Mouse (Mus musculus): ENCODE data around the gene Rwdd2a. TPM values are rescaled to one million over a fixed set of nuclear protein-coding genes. Genes with fewer than 3 reads are reported as not detected.
"Not testable (repeated sequence)": the region's sequence is repeated elsewhere in the genome, so short reads cannot be mapped to it uniquely, and the experiment has no call there.

Rwdd2a gene
- total RNA-seq, 2 experiments from 2014 or later = 25.9 to 27.3 TPM

GRCm38 (mm10) chr9:86583740-86584139 lies 11.9 kb downstream of the Rwdd2a start:
- peak; percentile 75 to 81 for DNase-seq (ENCODE audit: low spot score in 2 of 2)
- intact Hi-C loops (cut with DNase I) = no loop called here

GRCm38 (mm10) chr9:86587019-86587795 lies 15.4 kb downstream of the Rwdd2a start:
- intact Hi-C loops (cut with DNase I) = no loop called here

GRCm38 (mm10) chr9:86592676-86593668 lies 21.2 kb downstream of the Rwdd2a start:
- peak; percentile 65 to 82 for DNase-seq (ENCODE audit: low spot score in 2 of 2)
- intact Hi-C loops (cut with DNase I) = loop anchor here (1.0 to 5.0 kb wide), 2 partner anchors 153 to 209 kb away; no protein-coding TSS in a partner anchor

More at GRCm38 (mm10) chr9:86587019-86587795, 15.4 kb downstream of the Rwdd2a start:
- no peak for DNase-seq (ENCODE audit: low spot score in 2 of 2)

GRCm38 (mm10) chr9:86594357-86594767 lies 22.6 kb downstream of the Rwdd2a start:
- DNase-seq (ENCODE audit: low spot score in 2 of 2) = not testable (repeated sequence)
- intact Hi-C loops (cut with DNase I) = loop anchor here (5.0 kb wide), 1 partner anchor 208 kb away; no protein-coding TSS in a partner anchor

- intact Hi-C loops (cut with DNase I); DNase-seq (ENCODE audit: low spot score in 2 of 2): not testable (repeated sequence)
Measured at GRCm38 (mm10) chr9:86596983-86597382, 25.2 kb downstream of the Rwdd2a start.

- intact Hi-C loops (cut with DNase I) = no loop called here
Measured at GRCm38 (mm10) chr9:86599723-86600303, 28.0 kb downstream of the Rwdd2a start.

GRCm38 (mm10) chr9:86605776-86606175 lies 34.0 kb downstream of the Rwdd2a start:
- intact Hi-C loops (cut with DNase I) = no loop called here
- no peak for DNase-seq (ENCODE audit: low spot score in 2 of 2)

More at GRCm38 (mm10) chr9:86599723-86600303, 28.0 kb downstream of the Rwdd2a start:
- no peak for DNase-seq (ENCODE audit: low spot score in 2 of 2)

GRCm38 (mm10) chr9:86612091-86612490 lies 40.3 kb downstream of the Rwdd2a start:
- intact Hi-C loops (cut with DNase I) = no loop called here
- no peak for DNase-seq (ENCODE audit: low spot score in 2 of 2)

GRCm38 (mm10) chr9:86615765-86616164 lies 44.0 kb downstream of the Rwdd2a start:
- intact Hi-C loops (cut with DNase I) = no loop called here
- DNase-seq (ENCODE audit: low spot score in 2 of 2) = no peak

- no peak for DNase-seq (ENCODE audit: low spot score in 2 of 2)
- intact Hi-C loops (cut with DNase I) = no loop called here
Measured at GRCm38 (mm10) chr9:86617837-86618492, 46.2 kb downstream of the Rwdd2a start.

- no peak for DNase-seq (ENCODE audit: low spot score in 2 of 2)
- intact Hi-C loops (cut with DNase I) = loop anchor here (10.0 kb wide), 1 partner anchor 1795 kb away; no protein-coding TSS in a partner anchor
Measured at GRCm38 (mm10) chr9:86619341-86620139, 47.7 kb downstream of the Rwdd2a start.

GRCm38 (mm10) chr9:86622062-86622461 lies 50.3 kb downstream of the Rwdd2a start:
- DNase-seq (ENCODE audit: low spot score in 2 of 2) = no peak
- intact Hi-C loops (cut with DNase I) = loop anchor here (10.0 kb wide), 1 partner anchor 1797 kb away; no protein-coding TSS in a partner anchor

GRCm38 (mm10) chr9:86624039-86624438 lies 52.2 kb downstream of the Rwdd2a start:
- intact Hi-C loops (cut with DNase I) = loop anchor here (2.0 to 10.0 kb wide), 2 partner anchors 37 to 1799 kb away; no protein-coding TSS in a partner anchor
- DNase-seq (ENCODE audit: low spot score in 2 of 2) = peak in 1 of 2 experiments; percentile 42

Other genes starting within 250 kb of the Rwdd2a start
- gene Ube2cbp, start 107.0 kb upstream of the Rwdd2a start, total RNA-seq (2021) = 1 to 10 TPM; 3.8 to 4.3 TPM
- gene Dop1a, start 104.8 kb upstream of the Rwdd2a start, total RNA-seq (2021) = 10 to 100 TPM; 56.8 to 59.8 TPM
- gene Pgm3, start 149 bp upstream of the Rwdd2a start, total RNA-seq (2021) = 10 to 100 TPM; 16.6 to 19.5 TPM
- gene Me1, start 124.0 kb downstream of the Rwdd2a start, total RNA-seq (2021) = 10 to 100 TPM; 53.1 to 57.3 TPM
- gene Prss35, start 171.7 kb downstream of the Rwdd2a start, total RNA-seq (2021) = 1 to 10 TPM; 2.6 TPM

Measured in left cerebral cortex, postnatal 25 days (tissue).